Mouse (Mus musculus): ENCODE data around the gene Spata13. TPM values are rescaled to one million over a fixed set of nuclear protein-coding genes. Genes with fewer than 3 reads are reported as not detected.

The Spata13 gene
- polyA plus RNA-seq, 1 experiment from 2014 or later: 23.0 TPM

GRCm38 (mm10) chr14:60797596-60797995, 163.8 kb downstream of the Spata13 start:
- Histone ChIP-seq H3K4me2 (replicated peaks) (no peak overlapping the region), H3K4me1 (no peaks in the 10 kb centered on the region), H3K4me3 (no peak overlapping the region), H3K36me3 (peaks cover 25% of the 10 kb centered on the region; the same call in 1 of the 2 replicates), H3K27me3 (no peaks in the 10 kb centered on the region), H3K27ac (no peak overlapping the region), H3K9ac (no peak overlapping the region), H3K9me3 (no peaks in the 10 kb centered on the region)
- 91% methylated on average over 5 of the region's 5 CpGs for WGBS
- no peak for ATAC-seq (ENCODE audit: insufficient number of reproducible peaks, insufficient read depth, low FRiP score, low TSS enrichment)

GRCm38 (mm10) chr14:60798721-60799120, 164.9 kb downstream of the Spata13 start:
- Histone ChIP-seq H3K4me2 (replicated peaks) (no peak overlapping the region), H3K27ac (no peak overlapping the region), H3K9ac (no peak overlapping the region), H3K4me3 (no peak overlapping the region), H3K27me3 (no peaks in the 10 kb centered on the region), H3K4me1 (no peaks in the 10 kb centered on the region), H3K36me3 (peaks cover 25% of the 10 kb centered on the region; the same call in 1 of the 2 replicates), H3K9me3 (no peaks in the 10 kb centered on the region)
- ATAC-seq (ENCODE audit: insufficient number of reproducible peaks, insufficient read depth, low FRiP score, low TSS enrichment): no peak
- 83% methylated on average over 4 of the region's 4 CpGs for WGBS

- no peak overlapping the region for H3K27ac ChIP-seq
- no peak overlapping the region for H3K4me2 ChIP-seq (replicated peaks)
- no peaks in the 10 kb centered on the region for H3K4me1 ChIP-seq
- no peak for ATAC-seq (ENCODE audit: insufficient number of reproducible peaks, insufficient read depth, low FRiP score, low TSS enrichment)
- no peak overlapping the region for H3K4me3 ChIP-seq
- H3K9ac ChIP-seq: no peak overlapping the region
- no peaks in the 10 kb centered on the region for H3K9me3 ChIP-seq
- 52% methylated on average over 9 of the region's 9 CpGs for WGBS
- peaks cover 30% of the 10 kb centered on the region; the same call in 1 of the 2 replicates for H3K36me3 ChIP-seq
- H3K27me3 ChIP-seq: no peaks in the 10 kb centered on the region
Observed at GRCm38 (mm10) chr14:60799762-60800728, 166.2 kb downstream of the Spata13 start.

GRCm38 (mm10) chr14:60802026-60802425, 168.2 kb downstream of the Spata13 start:
- H3K27me3 ChIP-seq: no peaks in the 10 kb centered on the region
- no peak overlapping the region for H3K27ac ChIP-seq
- WGBS: 93% methylated on average over 13 of the region's 13 CpGs
- H3K4me1 ChIP-seq: peaks cover 13% of the 10 kb centered on the region
- H3K4me3 ChIP-seq: no peak overlapping the region
- no peak overlapping the region for H3K4me2 ChIP-seq (replicated peaks)
- H3K9me3 ChIP-seq: no peaks in the 10 kb centered on the region
- ATAC-seq (ENCODE audit: insufficient number of reproducible peaks, insufficient read depth, low FRiP score, low TSS enrichment): no peak
- no peak overlapping the region for H3K9ac ChIP-seq
- peaks cover 20% of the 10 kb centered on the region; the same call in 1 of the 2 replicates for H3K36me3 ChIP-seq

- ATAC-seq (ENCODE audit: insufficient number of reproducible peaks, insufficient read depth, low FRiP score, low TSS enrichment): no peak
- H3K4me2 ChIP-seq (replicated peaks): no peak overlapping the region
- peaks cover 18% of the 10 kb centered on the region for H3K4me1 ChIP-seq
- 85% methylated on average over 9 of the region's 9 CpGs for WGBS
- H3K9ac ChIP-seq: no peak overlapping the region
- no peaks in the 10 kb centered on the region for H3K9me3 ChIP-seq
- no peak overlapping the region for H3K27ac ChIP-seq
- no peaks in the 10 kb centered on the region for H3K27me3 ChIP-seq
- H3K36me3 ChIP-seq: peaks cover 13% of the 10 kb centered on the region; the same call in 1 of the 2 replicates
- H3K4me3 ChIP-seq: no peak overlapping the region
Observed at GRCm38 (mm10) chr14:60804978-60805377, 171.2 kb downstream of the Spata13 start.

- Histone ChIP-seq H3K9ac (no peak overlapping the region), H3K4me3 (no peak overlapping the region), H3K36me3 (peaks cover 10% of the 10 kb centered on the region; the same call in 1 of the 2 replicates), H3K9me3 (no peaks in the 10 kb centered on the region), H3K4me2 (replicated peaks) (no peak overlapping the region), H3K4me1 (peaks cover 18% of the 10 kb centered on the region), H3K27me3 (no peaks in the 10 kb centered on the region), H3K27ac (0 out of 2 replicates have a peak overlapping the region, but pooled peaks have one; percentile 69)
- WGBS: 81% methylated on average over 1 of the region's 1 CpGs
- no peak for ATAC-seq (ENCODE audit: insufficient number of reproducible peaks, insufficient read depth, low FRiP score, low TSS enrichment)
Observed at GRCm38 (mm10) chr14:60805871-60806270, 172.1 kb downstream of the Spata13 start.

GRCm38 (mm10) chr14:60806891-60807344, 173.1 kb downstream of the Spata13 start:
- ATAC-seq (ENCODE audit: insufficient number of reproducible peaks, insufficient read depth, low FRiP score, low TSS enrichment): 0 out of 2 replicates have a peak, but pooled peaks have one; percentile 72
- Histone ChIP-seq H3K9ac (no peak overlapping the region), H3K9me3 (no peaks in the 10 kb centered on the region), H3K36me3 (peaks cover 8% of the 10 kb centered on the region; the same call in 1 of the 2 replicates), H3K4me3 (no peak overlapping the region), H3K4me1 (peaks cover 18% of the 10 kb centered on the region), H3K4me2 (replicated peaks) (no peak overlapping the region), H3K27me3 (no peaks in the 10 kb centered on the region), H3K27ac (peak overlapping the region; percentile 69)
- WGBS: 27% methylated on average over 11 of the region's 11 CpGs

- Histone ChIP-seq H3K4me1 (peaks cover 18% of the 10 kb centered on the region), H3K36me3 (peaks cover 2% of the 10 kb centered on the region), H3K4me3 (no peak overlapping the region), H3K9me3 (no peaks in the 10 kb centered on the region), H3K9ac (no peak overlapping the region), H3K4me2 (replicated peaks) (no peak overlapping the region), H3K27me3 (no peaks in the 10 kb centered on the region), H3K27ac (no peak overlapping the region)
- ATAC-seq (ENCODE audit: insufficient number of reproducible peaks, insufficient read depth, low FRiP score, low TSS enrichment): no peak
- WGBS: 92% methylated on average over 8 of the region's 8 CpGs
Observed at GRCm38 (mm10) chr14:60809881-60810280, 176.1 kb downstream of the Spata13 start.

- H3K4me1 ChIP-seq: peaks cover 9% of the 10 kb centered on the region; the same call in 1 of the 2 replicates
- no peak for ATAC-seq (ENCODE audit: insufficient number of reproducible peaks, insufficient read depth, low FRiP score, low TSS enrichment)
- no peak overlapping the region for H3K9ac ChIP-seq
- H3K9me3 ChIP-seq: no peaks in the 10 kb centered on the region
- H3K4me3 ChIP-seq: no peak overlapping the region
- 87% methylated on average over 4 of the region's 4 CpGs for WGBS
- no peak overlapping the region for H3K27ac ChIP-seq
- no peak overlapping the region for H3K4me2 ChIP-seq (replicated peaks)
- no peaks in the 10 kb centered on the region for H3K27me3 ChIP-seq
- H3K36me3 ChIP-seq: no peaks in the 10 kb centered on the region; the same call in 1 of the 2 replicates
Observed at GRCm38 (mm10) chr14:60811547-60811946, 177.7 kb downstream of the Spata13 start.

Other genes starting within 250 kb of the Spata13 start
- 0.34 and 0.38 TPM in 2 replicates for gene C1qtnf9, start 134.1 kb downstream of the Spata13 start, polyA plus RNA-seq (2016; fragmentation: Nextera tagmentation; extraction: Ambion mirVana)
- gene Mipep, start 150.6 kb downstream of the Spata13 start, polyA plus RNA-seq (2016; fragmentation: Nextera tagmentation; extraction: Ambion mirVana): 23.7 and 25.1 TPM in 2 replicates

Measured in embryonic facial prominence, embryonic 12.5 days (tissue).